Mouse (Mus musculus) heart, postnatal 14 days (tissue): ENCODE measurements at regions not wholly inside any gene's neighbourhood (a gene's known extent, or its start where the extent isn't known, plus 50 kb on each side); places are given as distances from the start of the nearest gene placed in this dataset.
"Not testable (repeated sequence)": the region's sequence is repeated elsewhere in the genome, so short reads cannot be mapped to it uniquely, and the experiment has no call there.

Experiments
- DNase-seq, 2 experiments: peaks; one replicate each; pipeline ENCODE4 v3.0.0; 2021 to 2022
- intact Hi-C: fragments of 180-260 bp; cut with DNase I; formaldehyde crosslinking; loops from one replicate; pipeline ENCODE4 v1.15.1; 2025

DNA sequence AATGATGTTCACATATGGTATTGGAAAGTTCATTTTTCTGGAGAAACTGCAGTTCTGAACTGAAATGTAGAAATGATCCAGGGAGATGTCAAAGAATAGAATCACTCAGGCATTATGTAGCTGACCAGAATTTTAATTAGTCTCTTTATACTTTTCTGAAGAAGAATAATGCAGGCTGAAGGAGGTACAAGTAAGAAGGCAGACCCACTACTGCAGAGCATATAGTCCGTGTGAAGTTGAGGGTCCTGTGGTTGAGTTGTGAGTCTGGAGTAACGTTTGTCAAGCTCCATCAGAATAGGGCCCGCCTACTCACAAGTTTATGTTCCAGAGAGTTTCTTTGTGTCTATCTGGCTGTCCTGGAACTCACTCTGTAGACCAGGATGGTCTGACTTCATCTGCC is 575.8 kb upstream of the Cobl start:
- intact Hi-C loops, result no loop called here
- no peak for DNase-seq

DNA sequence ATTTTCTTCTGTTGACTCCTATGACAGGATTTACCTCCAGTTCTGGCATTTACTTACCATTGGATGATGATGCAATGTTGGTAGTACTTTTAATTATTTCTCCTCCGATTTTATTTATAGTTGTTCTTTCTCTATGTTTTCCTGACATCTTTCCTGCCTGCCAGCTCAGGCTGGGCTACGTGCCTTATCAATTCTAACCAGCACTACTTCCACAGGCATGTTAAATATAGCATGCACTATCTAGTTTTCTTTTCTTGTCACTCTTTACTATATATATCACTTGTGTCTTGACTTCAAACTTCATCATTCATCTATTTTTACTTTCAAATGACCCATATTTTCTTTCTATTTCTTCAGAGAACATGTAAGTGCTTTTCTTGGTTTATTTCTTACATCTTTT is 567.7 kb upstream of the Cobl start:
- peak in 1 of 2 experiments; percentile 1 for DNase-seq
- intact Hi-C loops, result no loop called here

DNA sequence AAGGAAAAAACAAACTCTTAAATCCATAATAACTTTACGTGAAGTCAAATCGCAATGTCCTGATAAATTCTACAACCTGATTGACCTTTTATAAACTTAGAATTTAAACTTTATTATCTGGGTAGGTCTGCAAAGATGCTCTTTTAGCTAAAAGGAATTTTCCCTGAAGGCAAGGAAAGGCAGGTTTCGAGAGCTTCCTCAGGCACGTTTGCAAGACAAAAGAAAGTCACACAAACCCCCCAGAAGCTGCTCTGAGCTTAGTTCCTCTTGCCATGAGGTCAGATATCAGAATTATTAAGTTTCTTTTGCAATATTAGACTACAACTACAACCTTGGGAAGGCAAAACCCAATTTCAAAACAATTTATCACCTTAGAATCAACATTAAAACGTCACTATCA is 544.1 kb upstream of the Cobl start:
- intact Hi-C loops, DNase-seq: not testable (repeated sequence)

DNA sequence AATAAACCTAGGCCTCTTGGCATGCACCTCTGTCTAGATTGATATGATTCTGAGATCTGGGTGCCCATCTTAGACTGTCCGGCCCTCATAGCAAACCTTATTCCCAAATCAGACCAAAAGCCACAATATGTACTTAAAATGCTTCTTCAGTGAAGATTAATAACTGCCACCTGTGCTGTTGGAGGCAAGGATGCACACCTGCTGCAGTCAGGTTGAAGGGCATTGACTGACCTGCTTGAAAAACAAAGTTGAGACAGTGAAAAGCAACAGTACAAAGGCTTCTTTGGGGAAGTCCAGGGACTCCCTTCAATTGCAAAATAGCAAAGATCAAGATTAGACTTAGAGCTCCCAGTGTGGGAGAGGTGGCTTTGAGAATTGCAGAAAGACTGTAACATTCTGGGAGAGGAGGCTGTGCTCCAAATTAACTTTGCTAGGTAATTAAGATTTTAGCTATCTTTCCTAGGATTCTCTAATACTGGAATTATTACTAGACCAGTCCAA is 541.8 kb upstream of the Cobl start:
- intact Hi-C loops, DNase-seq: not testable (repeated sequence)

DNA sequence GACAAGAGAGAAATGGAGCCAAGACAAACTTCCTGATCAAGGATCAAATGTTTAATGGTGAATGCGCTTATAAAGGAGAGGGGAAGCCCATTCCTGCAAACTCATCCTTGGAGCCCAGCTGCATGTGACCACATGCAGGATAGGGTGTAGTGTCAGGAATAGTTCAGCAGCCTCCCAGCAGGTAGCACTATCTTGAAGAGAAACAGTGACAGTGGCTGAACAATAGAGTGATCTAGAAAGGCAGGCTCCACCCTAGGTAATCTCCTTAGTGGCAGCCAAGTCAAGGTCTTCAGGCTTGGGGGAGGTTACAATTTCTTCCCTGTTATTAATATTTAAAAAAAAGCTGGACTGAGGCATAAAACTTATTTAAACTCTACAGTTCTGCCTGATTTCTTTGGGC is 540.5 kb upstream of the Cobl start:
- no peak for DNase-seq
- intact Hi-C loops, result no loop called here

DNA sequence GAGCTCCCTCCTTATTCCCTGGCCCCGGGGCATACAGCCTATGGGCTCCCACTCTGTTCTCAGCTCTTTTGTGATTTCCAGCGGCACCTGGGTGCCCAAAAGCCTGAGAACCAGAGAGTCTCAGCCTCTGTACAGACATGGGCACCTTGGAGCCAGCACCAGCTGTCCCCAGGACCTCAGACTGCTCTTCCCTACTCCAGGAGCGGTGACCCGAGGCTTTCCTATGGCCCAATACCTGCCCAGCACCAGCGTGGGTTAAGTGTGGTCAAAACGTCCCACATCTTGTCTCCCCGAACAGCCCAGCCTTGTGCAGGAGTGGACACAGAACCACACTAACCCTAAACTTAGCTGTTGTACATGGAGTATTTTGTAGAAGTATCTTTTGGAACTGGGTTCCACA is 534.5 kb upstream of the Cobl start:
- DNase-seq, result no peak
- intact Hi-C loops, result no loop called here
